Mouse (Mus musculus): Measurements from ENCODE around the gene Wwox.

Wwox gene

GRCm38 (mm10) chr8:114670801-114671200 is 231.3 kb downstream of the Wwox start:
- no peak for DNase-seq (ENCODE audit: low read depth)

- no peak for DNase-seq (ENCODE audit: low read depth)
These were observed 231.8 kb downstream of the Wwox start for GRCm38 (mm10) chr8:114671237-114671674.

GRCm38 (mm10) chr8:114673416-114673815 is 234.0 kb downstream of the Wwox start:
- DNase-seq (ENCODE audit: low read depth), result no peak

GRCm38 (mm10) chr8:114675151-114675550 is 235.7 kb downstream of the Wwox start:
- no peak for DNase-seq (ENCODE audit: low read depth)

- no peak for DNase-seq (ENCODE audit: low read depth)
These were observed 237.5 kb downstream of the Wwox start for GRCm38 (mm10) chr8:114676918-114677317.

GRCm38 (mm10) chr8:114677551-114678127 is 238.2 kb downstream of the Wwox start:
- DNase-seq (ENCODE audit: low read depth), result no peak

GRCm38 (mm10) chr8:114679386-114680098 is 240.1 kb downstream of the Wwox start:
- no peak for DNase-seq (ENCODE audit: low read depth)

GRCm38 (mm10) chr8:114681136-114681535 is 241.7 kb downstream of the Wwox start:
- no peak for DNase-seq (ENCODE audit: low read depth)

- DNase-seq (ENCODE audit: low read depth), result no peak
These were observed 242.7 kb downstream of the Wwox start for GRCm38 (mm10) chr8:114682166-114682565.

- no peak for DNase-seq (ENCODE audit: low read depth)
These were observed 244.7 kb downstream of the Wwox start for GRCm38 (mm10) chr8:114684046-114684702.

GRCm38 (mm10) chr8:114686462-114686861 is 247.0 kb downstream of the Wwox start:
- DNase-seq (ENCODE audit: low read depth), result no peak

GRCm38 (mm10) chr8:114688732-114689131 is 249.3 kb downstream of the Wwox start:
- no peak for DNase-seq (ENCODE audit: low read depth)

GRCm38 (mm10) chr8:114694566-114695198 is 255.2 kb downstream of the Wwox start:
- DNase-seq (ENCODE audit: low read depth), result no peak

GRCm38 (mm10) chr8:114703517-114703916 is 264.1 kb downstream of the Wwox start:
- no peak for DNase-seq (ENCODE audit: low read depth)

- no peak for DNase-seq (ENCODE audit: low read depth)
These were observed 268.2 kb downstream of the Wwox start for GRCm38 (mm10) chr8:114707538-114708138.

- DNase-seq (ENCODE audit: low read depth), result peak; percentile 19
These were observed 276.0 kb downstream of the Wwox start for GRCm38 (mm10) chr8:114715318-114716070.

GRCm38 (mm10) chr8:114716546-114717255 is 277.2 kb downstream of the Wwox start:
- DNase-seq (ENCODE audit: low read depth), result no peak

GRCm38 (mm10) chr8:114718821-114719220 is 279.4 kb downstream of the Wwox start:
- no peak for DNase-seq (ENCODE audit: low read depth)

- DNase-seq (ENCODE audit: low read depth), result no peak
These were observed 283.2 kb downstream of the Wwox start for GRCm38 (mm10) chr8:114722611-114723010.

- no peak for DNase-seq (ENCODE audit: low read depth)
These were observed 292.0 kb downstream of the Wwox start for GRCm38 (mm10) chr8:114731260-114732140.

Data from naive thymus-derived CD4-positive, alpha-beta T cell, adult 2 months (primary cell).